Mouse (Mus musculus): ENCODE measurements at regions not wholly inside any gene's neighbourhood (a gene's known extent, or its start where the extent isn't known, plus 50 kb on each side); places are given as distances from the start of the nearest gene placed in this dataset.

DNA sequence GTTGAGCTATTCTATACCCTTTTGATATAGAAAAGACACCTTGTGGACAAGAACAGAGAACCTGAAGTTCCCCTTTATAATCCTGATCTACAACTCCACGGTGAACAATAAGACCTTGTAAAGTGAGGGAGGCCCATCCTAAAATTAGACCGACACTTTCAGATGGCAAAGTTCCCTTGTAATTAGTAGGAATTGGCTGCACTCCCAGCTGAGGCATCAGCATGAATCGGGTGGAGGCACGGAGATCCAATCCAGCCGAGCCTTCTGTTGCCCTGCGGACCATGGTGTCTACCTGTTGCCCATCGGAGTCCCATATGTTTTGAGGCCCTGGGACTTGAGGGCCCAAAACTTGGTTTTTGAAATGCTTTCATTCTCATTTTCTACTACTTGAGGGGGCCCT, 456.2 kb upstream of the Man1a start:
- no peak for TF ChIP-seq CTCF (IDR thresholded peaks at IDR 0.05; ENCODE audit: extremely low read depth, insufficient read depth, low read length)
- no peak for TF ChIP-seq POLR2A (IDR thresholded peaks at IDR 0.05; ENCODE audit: extremely low read depth, insufficient read depth, low read length)

All from cortical plate, adult 2 months (tissue).